Mouse (Mus musculus) liver, embryonic 18 days (tissue): Measurements from ENCODE around the gene Gm10642. TPM values are rescaled to one million over a fixed set of nuclear protein-coding genes. Genes with fewer than 3 reads are reported as not detected.

ENCODE experiments used
- polyA plus RNA-seq: library from polyadenylated mRNA; depleted of rRNA; stranded (reverse); fragments of >200 nt; gene quantifications from 2 replicates; pipeline ENCODE4 v1.2.3, GENCODE M21; 2012; rRNA removed

Gene Gm10642
- polyA plus RNA-seq, result 1.8 and 4.6 TPM in 2 replicates

GRCm38 (mm10) chr9:70656130-70657007 lies at the start of gene Gm10642:
Gm10642 (plus strand) TSS chr9:70656251.

GRCm38 (mm10) chr9:70657013-70657967 lies 1.2 kb downstream of the Gm10642 start, which contains the start of gene Mindy2:
Mindy2 (minus strand) TSS chr9:70657174.

DNA sequence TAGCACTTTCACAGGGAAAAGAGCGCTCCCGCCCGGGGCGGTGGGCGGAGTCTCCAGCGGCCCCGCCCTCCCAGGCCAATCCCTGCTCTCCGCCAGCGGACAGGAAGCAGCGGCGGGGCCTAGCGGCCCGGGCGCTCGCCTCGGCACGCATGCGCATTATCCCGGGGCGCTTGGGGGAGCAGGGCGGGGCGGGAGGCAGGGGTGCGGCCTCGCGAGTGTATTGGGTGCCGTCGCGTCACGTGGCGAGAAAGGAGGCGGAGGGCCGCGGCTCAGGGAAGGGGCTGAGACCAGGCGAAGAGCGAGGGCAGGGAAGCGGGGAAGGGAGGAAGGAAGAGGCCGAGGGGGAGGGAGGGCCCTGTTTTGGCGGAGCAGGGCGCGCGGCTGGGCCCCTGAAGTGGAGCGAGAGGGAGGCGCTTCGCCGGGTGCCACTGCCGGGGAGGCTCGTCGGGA lies 22.7 kb downstream of the Gm10642 start, which contains the start of gene Adam10:
Gene Adam10, plus strand, starts transcription at position 316 of the 450 bp plus-strand sequence.

Other genes with a start within 250 kb of the Gm10642 start
- gene Ccnb2, start 234.7 kb upstream of the Gm10642 start, polyA plus RNA-seq, result 58.8 and 60.3 TPM in 2 replicates
- 8.9 and 10.9 TPM in 2 replicates for gene Rnf111, start 152.5 kb upstream of the Gm10642 start, polyA plus RNA-seq
- gene Sltm, start 113.5 kb upstream of the Gm10642 start, polyA plus RNA-seq, result 12.4 and 14.6 TPM in 2 replicates
- 6.2 and 6.7 TPM in 2 replicates for gene Mindy2, start 923 bp downstream of the Gm10642 start, polyA plus RNA-seq
- 23.3 and 23.6 TPM in 2 replicates for gene Adam10, start 22.7 kb downstream of the Gm10642 start, polyA plus RNA-seq